Mouse (Mus musculus): ENCODE data around the gene Cyb5d1. TPM values are rescaled to one million over a fixed set of nuclear protein-coding genes. Genes with fewer than 3 reads are reported as not detected.

Gene Cyb5d1
- polyA plus RNA-seq, 1 experiment from 2014 or later, result 20.6 TPM

DNA sequence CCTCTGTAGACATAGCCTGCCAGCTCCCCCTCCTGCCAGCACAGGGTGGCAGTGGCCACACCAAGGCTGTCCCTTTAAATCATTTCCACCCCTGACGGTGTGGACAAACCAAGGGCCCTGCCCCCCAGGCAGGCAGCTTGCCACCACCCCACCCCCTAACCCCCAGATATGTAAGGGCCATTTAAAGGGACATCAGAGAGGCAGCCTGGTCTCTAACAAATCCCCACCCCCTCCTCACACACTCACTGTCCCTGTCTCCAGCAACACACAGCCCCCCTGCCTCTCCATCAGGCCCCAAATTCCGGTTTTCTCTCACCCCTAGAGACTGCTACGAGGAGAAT lies 19.9 kb upstream of the Cyb5d1 start:
- H3K27ac ChIP-seq, result peak overlapping the region; percentile 95
- no peaks in the 10 kb centered on the region for H3K9me3 ChIP-seq (replicated peaks)
- WGBS, result 0% methylated on average over 3 of the region's 3 CpGs
- peak overlapping the region; percentile 64 for H3K9ac ChIP-seq
- H3K4me2 ChIP-seq, result peak overlapping the region; percentile 93
- ATAC-seq (replicated peaks; ENCODE audit: insufficient number of reproducible peaks, insufficient read depth, low FRiP score, low read depth), result peak; percentile 17
- H3K27me3 ChIP-seq, result no peaks in the 10 kb centered on the region
- peaks cover 7% of the 10 kb centered on the region; the same call in 1 of the 2 replicates for H3K36me3 ChIP-seq
- peak overlapping the region; percentile 61 for H3K4me3 ChIP-seq
- peaks cover 72% of the 10 kb centered on the region for H3K4me1 ChIP-seq (replicated peaks)

DNA sequence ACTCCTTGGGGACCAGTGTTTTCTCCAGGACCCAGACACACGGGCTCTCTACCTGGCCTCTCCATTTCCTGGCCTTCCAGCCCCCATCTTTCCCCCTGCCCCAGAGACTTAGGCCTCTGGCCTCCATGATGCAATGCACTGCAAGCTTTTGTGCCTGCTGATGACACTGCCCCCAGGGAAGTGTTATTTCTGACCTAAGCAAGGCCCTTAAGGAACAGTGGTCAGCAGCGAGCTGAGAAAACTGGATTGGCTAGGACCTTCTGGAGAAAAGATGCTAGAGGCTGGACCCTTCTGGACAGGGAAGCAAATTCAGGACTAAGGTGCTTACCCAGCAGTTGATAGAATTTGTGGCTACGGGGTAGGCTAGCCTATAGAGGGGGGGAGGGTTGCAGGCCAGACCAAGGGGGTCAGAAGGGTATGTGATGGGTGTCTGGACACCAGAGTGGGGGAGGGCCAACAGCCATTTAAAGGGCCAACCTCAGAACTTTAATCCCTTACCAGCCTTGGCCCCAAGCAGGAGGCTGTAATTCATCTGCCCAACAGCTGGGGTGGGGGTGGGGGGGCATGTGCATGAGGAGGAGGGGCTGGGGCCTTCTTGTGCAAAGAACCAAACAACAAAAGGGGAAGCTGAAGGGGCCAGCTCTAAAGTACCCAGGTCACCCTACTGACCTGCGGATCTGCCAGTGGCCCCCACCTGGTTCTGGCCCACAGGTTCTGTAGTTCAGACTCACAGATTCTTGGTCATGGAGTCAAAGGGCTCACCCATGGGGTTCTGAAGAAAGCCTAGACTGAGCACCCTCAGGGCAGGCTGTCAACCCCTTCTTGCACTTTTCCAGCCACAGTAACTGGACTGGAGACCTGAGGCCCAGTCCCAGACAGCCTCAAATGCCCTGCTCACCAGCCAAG lies 19.2 kb upstream of the Cyb5d1 start:
- H3K9me3 ChIP-seq (replicated peaks), result no peaks in the 10 kb centered on the region
- H3K4me3 ChIP-seq, result peak overlapping the region; percentile 61
- H3K4me1 ChIP-seq (replicated peaks), result peaks cover 70% of the 10 kb centered on the region
- peak overlapping the region; percentile 64 for H3K9ac ChIP-seq
- 31% methylated on average over 4 of the region's 4 CpGs for WGBS
- H3K4me2 ChIP-seq, result peak overlapping the region; percentile 93
- H3K27ac ChIP-seq, result peak overlapping the region; percentile 95
- no peaks in the 10 kb centered on the region for H3K27me3 ChIP-seq
- ATAC-seq (replicated peaks; ENCODE audit: insufficient number of reproducible peaks, insufficient read depth, low FRiP score, low read depth), result no peak
- peaks cover 7% of the 10 kb centered on the region; the same call in 1 of the 2 replicates for H3K36me3 ChIP-seq

DNA sequence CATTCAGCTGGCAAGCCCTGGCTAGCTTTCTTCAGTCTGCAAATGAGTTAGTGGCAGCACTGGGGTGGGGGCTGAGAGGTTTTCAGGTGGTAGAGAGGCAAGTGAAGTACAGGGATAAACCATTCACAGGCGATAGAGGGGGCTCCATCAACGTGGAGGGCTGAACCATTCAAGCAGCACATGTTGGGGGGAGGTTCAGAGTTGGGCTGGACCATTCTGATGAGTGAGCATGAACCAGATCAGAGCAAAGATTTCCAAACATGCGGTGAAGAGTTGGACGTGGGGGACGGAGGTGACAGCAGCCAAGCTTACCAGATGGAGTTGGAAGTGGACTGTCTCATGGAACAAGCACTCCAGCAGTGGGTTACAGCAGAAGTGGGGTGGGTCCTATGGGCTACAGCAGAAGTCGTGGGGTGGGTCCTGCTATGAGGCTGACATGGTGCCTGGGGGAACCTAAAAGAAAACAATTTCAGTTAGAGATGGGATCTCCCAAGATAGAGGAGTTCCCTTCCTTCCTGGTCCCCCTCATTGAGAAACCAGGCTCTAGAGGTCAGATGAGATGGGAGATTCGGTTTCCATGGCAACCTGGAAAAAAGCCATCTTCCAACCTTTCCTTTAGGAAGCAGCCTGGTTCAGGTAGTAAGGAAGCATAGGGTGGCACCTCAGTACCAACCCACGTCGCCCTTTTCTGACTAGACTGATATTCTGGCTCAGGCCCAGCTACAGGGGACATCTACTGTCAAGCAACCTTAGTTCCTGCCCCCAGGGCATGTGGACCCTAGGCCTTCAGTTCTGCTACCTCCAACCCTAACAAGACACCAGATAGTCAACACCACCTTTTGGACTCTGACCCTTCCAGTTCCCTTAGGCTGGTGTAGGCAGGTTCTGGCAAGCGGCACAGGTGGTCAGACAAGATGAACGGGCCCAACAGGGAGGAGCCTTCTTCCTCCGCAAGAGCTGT lies 18.1 kb upstream of the Cyb5d1 start, which contains the start of gene Kdm6b:
Kdm6b (minus strand) TSS at position 455 of the 961 bp plus-strand sequence.
- Histone ChIP-seq H3K4me2 (peak within 1 kb of the TSS; percentile 93), H3K27ac (peak within 1 kb of the TSS; percentile 99), H3K4me3 (peak within 1 kb of the TSS; percentile 85), H3K9ac (peak within 1 kb of the TSS; percentile 64), H3K36me3 (peaks cover 7% of the 10 kb centered on the region; the same call in 1 of the 2 replicates), H3K9me3 (replicated peaks) (no peaks in the 10 kb centered on the region), H3K27me3 (no peaks in the 10 kb centered on the region), H3K4me1 (replicated peaks) (peaks cover 61% of the 10 kb centered on the region)
- WGBS, result 45% methylated on average over 12 of the region's 12 CpGs
- no peak for ATAC-seq (replicated peaks; ENCODE audit: insufficient number of reproducible peaks, insufficient read depth, low FRiP score, low read depth)

DNA sequence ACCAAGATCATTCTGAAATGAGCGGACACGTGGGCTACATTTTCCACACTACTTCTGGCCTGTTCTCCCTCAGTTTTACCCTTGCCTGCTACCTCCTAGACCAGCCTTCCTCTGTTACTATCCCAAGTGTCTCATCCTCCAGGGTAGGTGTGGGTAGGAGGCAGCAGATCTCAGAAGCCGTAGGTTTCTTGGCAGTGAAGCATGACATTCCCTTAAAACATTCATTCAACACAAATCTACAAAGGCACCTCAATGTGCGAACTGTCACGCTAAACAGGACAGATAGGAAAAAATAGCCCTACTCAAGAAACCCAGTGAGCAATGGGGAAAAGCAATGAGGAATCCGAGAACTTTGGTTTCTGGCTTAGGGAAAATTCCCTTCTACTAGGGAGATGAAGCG lies 17.1 kb upstream of the Cyb5d1 start:
- Histone ChIP-seq H3K4me2 (peak overlapping the region; percentile 93; the same call in 1 of the 2 replicates), H3K4me3 (peak overlapping the region; percentile 85; the same call in 1 of the 2 replicates), H3K27ac (peak overlapping the region; percentile 99), H3K9me3 (replicated peaks) (no peaks in the 10 kb centered on the region), H3K36me3 (peaks cover 14% of the 10 kb centered on the region), H3K9ac (0 out of 2 replicates have a peak overlapping the region, but pooled peaks have one; percentile 30), H3K27me3 (no peaks in the 10 kb centered on the region), H3K4me1 (replicated peaks) (peaks cover 63% of the 10 kb centered on the region)
- 53% methylated on average over 7 of the region's 7 CpGs for WGBS
- ATAC-seq (replicated peaks; ENCODE audit: insufficient number of reproducible peaks, insufficient read depth, low FRiP score, low read depth), result no peak

DNA sequence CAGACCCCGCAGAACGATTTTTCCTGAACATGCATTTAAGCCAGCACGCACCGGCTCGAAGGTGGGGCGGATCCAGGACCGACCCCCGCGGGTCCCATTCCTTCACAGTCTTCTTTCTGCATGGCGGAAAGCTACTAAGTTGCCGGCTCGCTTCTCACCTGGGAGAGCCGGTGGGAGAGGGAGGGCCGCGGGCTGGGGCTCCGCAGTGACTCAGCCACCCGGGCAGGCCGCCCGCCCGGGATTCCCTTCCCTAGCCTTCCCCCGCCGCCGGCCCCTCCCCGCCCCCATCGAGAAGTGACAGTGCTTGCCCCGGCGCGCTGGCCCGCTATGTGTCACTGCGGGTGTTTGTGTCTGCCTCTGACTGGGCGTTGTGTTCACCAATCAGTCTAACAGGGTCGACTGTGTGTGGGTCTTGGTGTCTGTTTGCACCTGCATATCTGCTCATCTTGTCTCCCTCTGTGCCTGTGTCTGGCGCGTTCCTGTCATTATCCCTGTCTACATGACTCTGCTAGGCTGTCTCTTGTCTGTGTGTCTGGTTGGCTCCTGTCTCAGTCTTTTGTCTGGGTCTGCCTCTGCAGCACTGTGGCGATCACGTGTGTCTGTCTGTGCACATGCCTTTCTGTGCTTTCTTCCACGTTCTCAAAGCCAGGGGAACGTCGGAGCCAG lies 16.2 kb upstream of the Cyb5d1 start:
- H3K9ac ChIP-seq, result peak overlapping the region; percentile 90
- no peaks in the 10 kb centered on the region for H3K27me3 ChIP-seq
- no peaks in the 10 kb centered on the region for H3K9me3 ChIP-seq (replicated peaks)
- ATAC-seq (replicated peaks; ENCODE audit: insufficient number of reproducible peaks, insufficient read depth, low FRiP score, low read depth), result peak; percentile 27; the same call in 1 of the 2 replicates
- peak overlapping the region; percentile 99 for H3K27ac ChIP-seq
- peaks cover 22% of the 10 kb centered on the region for H3K36me3 ChIP-seq
- H3K4me3 ChIP-seq, result peak overlapping the region; percentile 85
- H3K4me1 ChIP-seq (replicated peaks), result peaks cover 59% of the 10 kb centered on the region
- WGBS, result under 1% methylated on average over 39 of the region's 39 CpGs
- H3K4me2 ChIP-seq, result peak overlapping the region; percentile 93

DNA sequence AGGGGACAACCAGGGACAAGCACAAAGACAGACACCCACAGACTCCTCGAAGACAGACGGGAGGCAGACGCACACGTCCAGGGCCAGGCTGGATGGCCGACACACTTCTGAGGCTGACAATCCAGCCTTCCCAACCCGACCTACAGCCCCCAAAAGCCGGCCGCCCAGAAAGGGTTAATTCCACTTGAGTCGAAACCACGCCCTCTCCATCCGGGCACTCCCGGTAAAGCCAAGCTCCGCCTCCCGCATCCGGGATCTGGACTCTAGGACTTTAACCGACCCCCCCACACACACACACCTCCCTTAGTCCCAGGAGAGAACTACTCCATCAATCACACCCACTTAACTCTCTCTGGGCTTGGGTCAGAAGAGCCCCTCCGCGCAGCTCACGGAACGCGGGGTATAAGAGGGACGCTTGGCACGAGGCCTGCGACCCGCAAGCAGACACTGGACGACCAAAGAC lies 15.7 kb upstream of the Cyb5d1 start:
- Histone ChIP-seq H3K36me3 (peaks cover 27% of the 10 kb centered on the region), H3K4me1 (replicated peaks) (peaks cover 55% of the 10 kb centered on the region), H3K4me2 (peak overlapping the region; percentile 93), H3K4me3 (peak overlapping the region; percentile 85), H3K9me3 (replicated peaks) (no peaks in the 10 kb centered on the region), H3K9ac (peak overlapping the region; percentile 90), H3K27me3 (no peaks in the 10 kb centered on the region), H3K27ac (peak overlapping the region; percentile 99)
- 0% methylated on average over 26 of the region's 26 CpGs for WGBS
- peak; percentile 57 for ATAC-seq (replicated peaks; ENCODE audit: insufficient number of reproducible peaks, insufficient read depth, low FRiP score, low read depth)

DNA sequence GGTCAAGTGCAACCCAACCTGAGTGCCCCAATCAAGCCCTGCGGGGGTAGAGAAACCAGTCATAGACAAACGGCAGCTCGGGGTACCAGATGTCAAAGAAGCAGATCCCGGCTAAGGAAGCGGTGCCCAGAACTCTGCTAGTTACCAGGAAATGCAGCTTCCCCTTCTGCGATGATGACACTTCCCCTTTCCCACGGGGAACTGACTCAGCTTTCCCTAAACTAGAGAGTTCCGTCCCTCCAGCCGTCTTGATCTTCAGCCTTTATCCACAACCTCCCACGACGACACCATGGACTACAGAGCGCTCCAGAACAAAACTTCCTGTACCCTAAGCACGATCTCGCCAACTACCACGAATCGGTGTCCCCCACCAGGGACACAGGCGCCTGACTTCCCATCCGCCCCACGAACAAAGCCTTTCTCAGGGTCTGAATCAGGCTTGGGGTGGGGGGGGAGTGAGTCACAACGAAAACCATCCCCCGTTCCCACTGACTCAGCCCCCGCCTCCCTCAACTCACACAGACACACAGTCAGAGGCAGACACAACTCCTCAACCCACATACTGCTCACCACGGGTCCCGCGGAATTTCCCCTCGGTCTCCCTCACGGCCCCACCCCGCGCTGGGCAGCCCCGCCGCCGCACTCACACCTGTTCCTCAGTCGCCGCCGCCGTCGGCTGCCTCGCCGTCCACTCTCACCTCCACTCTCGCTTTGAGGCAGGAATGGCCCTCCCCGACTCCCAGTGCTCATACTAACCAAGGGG lies 15.1 kb upstream of the Cyb5d1 start:
- Histone ChIP-seq H3K9me3 (replicated peaks) (no peaks in the 10 kb centered on the region), H3K9ac (peak overlapping the region; percentile 90), H3K4me3 (peak overlapping the region; percentile 85), H3K4me2 (peak overlapping the region; percentile 93), H3K36me3 (peaks cover 33% of the 10 kb centered on the region), H3K4me1 (replicated peaks) (peaks cover 54% of the 10 kb centered on the region), H3K27me3 (no peaks in the 10 kb centered on the region), H3K27ac (peak overlapping the region; percentile 99)
- peak; percentile 2; the same call in 1 of the 2 replicates for ATAC-seq (replicated peaks; ENCODE audit: insufficient number of reproducible peaks, insufficient read depth, low FRiP score, low read depth)
- under 1% methylated on average over 41 of the region's 41 CpGs for WGBS

DNA sequence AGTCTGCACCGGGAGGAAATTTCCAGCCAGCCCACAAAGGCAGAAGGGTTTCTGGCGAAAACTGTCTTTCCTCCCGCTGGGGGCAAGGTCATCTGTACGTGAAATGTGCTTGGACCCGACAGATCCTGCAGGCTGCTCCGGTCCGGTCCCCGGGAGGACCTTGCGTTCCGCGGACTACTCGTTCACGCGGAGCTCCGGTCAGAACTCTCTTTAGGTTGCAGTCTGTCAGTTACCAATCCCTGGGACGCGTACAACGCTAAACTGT lies 14.5 kb upstream of the Cyb5d1 start:
- H3K9ac ChIP-seq, result peak overlapping the region; percentile 90
- peaks cover 38% of the 10 kb centered on the region for H3K36me3 ChIP-seq
- ATAC-seq (replicated peaks; ENCODE audit: insufficient number of reproducible peaks, insufficient read depth, low FRiP score, low read depth), result no peak
- peak overlapping the region; percentile 85 for H3K4me3 ChIP-seq
- peak overlapping the region; percentile 93 for H3K4me2 ChIP-seq
- WGBS, result 0% methylated on average over 18 of the region's 18 CpGs
- no peaks in the 10 kb centered on the region for H3K27me3 ChIP-seq
- peaks cover 49% of the 10 kb centered on the region for H3K4me1 ChIP-seq (replicated peaks)
- H3K27ac ChIP-seq, result peak overlapping the region; percentile 99
- no peaks in the 10 kb centered on the region for H3K9me3 ChIP-seq (replicated peaks)

DNA sequence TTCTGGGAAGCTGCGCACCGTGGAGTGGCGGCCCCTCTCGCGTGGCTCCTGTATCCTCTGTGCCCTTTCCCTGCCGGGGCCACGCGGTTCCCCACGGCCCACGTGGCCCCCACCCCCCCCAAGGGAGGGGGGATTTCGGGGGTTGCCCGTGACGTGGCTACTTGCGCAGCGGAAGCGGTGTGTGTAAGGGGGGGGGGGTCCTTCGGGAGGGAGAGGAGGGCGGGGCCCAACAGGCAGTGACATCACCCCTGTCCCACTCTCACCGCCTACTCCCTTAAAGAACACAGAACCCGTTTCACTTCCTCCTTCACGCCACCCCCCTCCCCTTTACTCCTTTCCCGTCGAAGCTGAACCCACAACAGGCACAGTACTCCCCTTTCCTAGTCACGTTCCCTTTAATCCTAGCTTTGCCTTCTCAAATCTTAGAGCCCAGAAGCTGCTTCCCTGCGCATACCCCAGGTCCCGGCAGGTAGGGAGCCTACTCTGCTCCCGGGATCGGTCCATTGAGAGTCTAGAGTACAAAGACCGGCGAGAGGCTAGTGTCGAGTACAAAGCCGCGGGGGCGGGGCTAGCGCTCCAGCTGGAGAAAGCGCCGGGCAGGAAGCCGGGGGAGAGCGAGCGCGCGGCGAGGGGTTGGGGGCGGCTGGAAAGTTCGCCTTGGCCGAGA lies 14.1 kb upstream of the Cyb5d1 start:
- H3K4me2 ChIP-seq, result peak overlapping the region; percentile 93
- no peaks in the 10 kb centered on the region for H3K9me3 ChIP-seq (replicated peaks)
- H3K4me1 ChIP-seq (replicated peaks), result peaks cover 44% of the 10 kb centered on the region
- H3K36me3 ChIP-seq, result peaks cover 42% of the 10 kb centered on the region
- peak overlapping the region; percentile 99 for H3K27ac ChIP-seq
- under 1% methylated on average over 40 of the region's 46 CpGs for WGBS
- H3K4me3 ChIP-seq, result peak overlapping the region; percentile 85
- H3K27me3 ChIP-seq, result no peaks in the 10 kb centered on the region
- ATAC-seq (replicated peaks; ENCODE audit: insufficient number of reproducible peaks, insufficient read depth, low FRiP score, low read depth), result peak; percentile 50
- H3K9ac ChIP-seq, result peak overlapping the region; percentile 90
